Mouse (Mus musculus) ES-E14 (cell line): Measurements from ENCODE around the gene Ptgir.

Experiments
- CHD2 ChIP-seq: IDR thresholded peaks from 2 replicates; pipeline ENCODE4 v1.6.1; 2014; ENCODE audit warnings: mild to moderate bottlenecking, low read depth, low read length, inconsistent platforms
- HCFC1 ChIP-seq: IDR thresholded peaks from 2 replicates; pipeline ENCODE4 v1.6.1; 2012; ENCODE audit warnings: low read length, inconsistent platforms, borderline replicate concordance; ENCODE audit not compliant: insufficient read depth

DNA sequence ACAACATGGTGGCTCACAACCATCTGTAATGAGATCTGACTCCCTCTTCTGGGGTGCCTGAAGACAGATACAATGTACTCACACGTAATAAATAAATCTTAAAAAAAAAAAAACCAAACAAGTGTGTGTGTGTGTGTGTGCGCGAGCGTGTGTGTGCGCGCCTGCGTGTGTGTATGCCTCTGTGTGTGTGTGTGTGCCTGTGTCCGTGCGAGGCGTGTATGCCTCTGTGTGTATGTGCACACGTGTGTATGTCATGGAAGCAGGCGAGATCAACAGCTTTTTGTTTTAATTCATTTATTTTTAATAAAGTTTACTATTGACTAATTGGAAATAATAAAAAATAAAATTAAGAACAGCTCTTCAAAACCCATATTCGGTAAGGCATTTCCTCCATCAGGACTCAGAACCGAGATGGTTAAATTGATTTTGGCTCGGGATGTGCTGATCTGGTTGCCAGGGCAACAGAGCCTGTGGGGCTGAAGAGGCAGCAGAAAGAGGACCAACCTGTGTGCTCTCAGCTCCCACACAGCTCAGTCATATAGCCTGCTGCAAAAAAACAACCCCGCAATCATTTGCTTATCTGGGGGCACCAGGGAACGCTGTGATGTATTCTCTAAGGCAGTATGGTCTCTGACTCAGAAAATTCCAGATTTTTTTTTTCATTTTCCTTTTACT, 32.0 kb downstream of the Ptgir start:
- TF ChIP-seq HCFC1, result no peak
- TF ChIP-seq CHD2, result no peak
